Mouse (Mus musculus) hindbrain, embryonic 11.5 days (tissue): ENCODE data around the gene Rap1b. TPM values are rescaled to one million over a fixed set of nuclear protein-coding genes. Genes with fewer than 3 reads are reported as not detected.

Experiments used
- ATAC-seq: fragments of 200-750 bp; cut with Nextera tagmentation; 2 replicates; pipeline ENCODE4 v1.8.0; 2017; ENCODE audit warnings: mild to moderate bottlenecking, moderate TSS enrichment, moderate library complexity; ENCODE audit not compliant: low FRiP score
- DNase-seq: peaks from one replicate; pipeline ENCODE4 v3.0.0-alpha.2; 2015; ENCODE audit warnings: low spot score
- H3K27ac ChIP-seq: fragments of 300-500 bp; sonication (generic); 2 replicates; pipeline ENCODE4 v1.5.1; 2014; ENCODE audit warnings: mild to moderate bottlenecking, low read depth, low read length
- H3K27me3 ChIP-seq: fragments of 300-500 bp; sonication (generic); 2 replicates; pipeline ENCODE4 v1.6.1; 2014; ENCODE audit warnings: mild to moderate bottlenecking, low read length, moderate library complexity, mixed read lengths; ENCODE audit not compliant: control insufficient read depth, insufficient read depth
- H3K36me3 ChIP-seq: fragments of 300-500 bp; sonication (generic); 2 replicates; pipeline ENCODE4 v1.6.1; 2014; ENCODE audit warnings: mild to moderate bottlenecking, low read length, moderate library complexity, mixed read lengths; ENCODE audit not compliant: control insufficient read depth, insufficient read depth
- H3K4me1 ChIP-seq: fragments of 300-500 bp; sonication (generic); replicated peaks from 2 replicates; pipeline ENCODE4 v1.6.1; 2014; ENCODE audit warnings: low read length, mixed read lengths; ENCODE audit not compliant: control insufficient read depth, insufficient read depth
- H3K4me2 ChIP-seq: fragments of 300-500 bp; sonication (generic); replicated peaks from 2 replicates; pipeline ENCODE4 v1.6.1; 2014; ENCODE audit warnings: mild to moderate bottlenecking, low read depth, low read length
- H3K4me3 ChIP-seq: fragments of 300-500 bp; sonication (generic); 2 replicates; pipeline ENCODE4 v1.5.1; 2014; ENCODE audit warnings: low read depth, low read length
- H3K9ac ChIP-seq: fragments of 300-500 bp; sonication (generic); 2 replicates; pipeline ENCODE4 v1.6.1; 2014; ENCODE audit warnings: low read depth, low read length
- H3K9me3 ChIP-seq: fragments of 300-500 bp; sonication (generic); 2 replicates; pipeline ENCODE4 v1.6.1; 2016; ENCODE audit warnings: low read length; ENCODE audit not compliant: control insufficient read depth
- WGBS: fragments of 180-500 bp; shearing (Covaris S2); extraction: QIAGEN DNeasy Blood & Tissue Kit; methylation state at CpG from one replicate; pipeline ENCODE4 v1.1.7; 2014; 5-methylcytosine and 5-hydroxymethylcytosine counted together
- polyA plus RNA-seq: library from polyadenylated mRNA; unstranded; fragments of >200 nt; fragmentation: Nextera tagmentation; extraction: Ambion mirVana; gene quantifications from 2 replicates; pipeline ENCODE4 v1.2.1, GENCODE M21; 2014

Rap1b gene
- polyA plus RNA-seq, 1 experiment from 2014 or later: 176 TPM

- Histone ChIP-seq H3K27me3 (no peaks in the 10 kb centered on the region), H3K9ac (no peak overlapping the region), H3K4me2 (no peak overlapping the region), H3K36me3 (peaks cover 10% of the 10 kb centered on the region; the same call in 1 of the 2 replicates), H3K4me1 (no peaks in the 10 kb centered on the region), H3K4me3 (no peak overlapping the region), H3K27ac (no peak overlapping the region), H3K9me3 (no peaks in the 10 kb centered on the region)
- ATAC-seq (no peak), DNase-seq (no peak)
- WGBS: 93% methylated on average over 12 of the region's 12 CpGs
Measured at GRCm38 (mm10) chr10:117776281-117777102, 69.3 kb downstream of the Rap1b start.

GRCm38 (mm10) chr10:117775401-117776144 is 70.3 kb downstream of the Rap1b start:
- peaks cover 10% of the 10 kb centered on the region; the same call in 1 of the 2 replicates for H3K36me3 ChIP-seq
- no peak for DNase-seq
- no peaks in the 10 kb centered on the region for H3K27me3 ChIP-seq
- no peak overlapping the region for H3K27ac ChIP-seq
- H3K9me3 ChIP-seq: no peaks in the 10 kb centered on the region
- no peak overlapping the region for H3K9ac ChIP-seq
- no peak for ATAC-seq
- H3K4me3 ChIP-seq: no peak overlapping the region
- WGBS: 90% methylated on average over 6 of the region's 6 CpGs
- no peaks in the 10 kb centered on the region for H3K4me1 ChIP-seq
- H3K4me2 ChIP-seq: no peak overlapping the region

- DNase-seq: no peak
- H3K4me3 ChIP-seq: no peak overlapping the region
- H3K4me1 ChIP-seq: no peaks in the 10 kb centered on the region
- peaks cover 8% of the 10 kb centered on the region; the same call in 1 of the 2 replicates for H3K36me3 ChIP-seq
- no peak overlapping the region for H3K27ac ChIP-seq
- H3K9me3 ChIP-seq: no peaks in the 10 kb centered on the region
- no peak overlapping the region for H3K4me2 ChIP-seq
- 96% methylated on average over 1 of the region's 1 CpGs for WGBS
- no peak overlapping the region for H3K9ac ChIP-seq
- no peak for ATAC-seq
- no peaks in the 10 kb centered on the region for H3K27me3 ChIP-seq
Measured at GRCm38 (mm10) chr10:117774817-117775120, 71.1 kb downstream of the Rap1b start.

GRCm38 (mm10) chr10:117774011-117774816 is 71.6 kb downstream of the Rap1b start:
- Histone ChIP-seq H3K27ac (no peak overlapping the region), H3K36me3 (peaks cover 8% of the 10 kb centered on the region; the same call in 1 of the 2 replicates), H3K4me3 (no peak overlapping the region), H3K4me1 (no peaks in the 10 kb centered on the region), H3K27me3 (no peaks in the 10 kb centered on the region), H3K9me3 (no peaks in the 10 kb centered on the region), H3K4me2 (no peak overlapping the region), H3K9ac (no peak overlapping the region)
- WGBS: 95% methylated on average over 22 of the region's 22 CpGs
- ATAC-seq (no peak), DNase-seq (no peak)

GRCm38 (mm10) chr10:117773106-117773720 is 72.6 kb downstream of the Rap1b start:
- no peak overlapping the region for H3K27ac ChIP-seq
- H3K4me2 ChIP-seq: no peak overlapping the region
- no peaks in the 10 kb centered on the region for H3K4me1 ChIP-seq
- H3K9me3 ChIP-seq: no peaks in the 10 kb centered on the region
- DNase-seq (no peak), ATAC-seq (no peak)
- WGBS: 94% methylated on average over 7 of the region's 7 CpGs
- H3K36me3 ChIP-seq: peaks cover 8% of the 10 kb centered on the region; the same call in 1 of the 2 replicates
- no peak overlapping the region for H3K4me3 ChIP-seq
- no peaks in the 10 kb centered on the region for H3K27me3 ChIP-seq
- no peak overlapping the region for H3K9ac ChIP-seq

GRCm38 (mm10) chr10:117772364-117773105 is 73.3 kb downstream of the Rap1b start:
- Histone ChIP-seq H3K9me3 (no peaks in the 10 kb centered on the region), H3K27ac (no peak overlapping the region), H3K4me1 (no peaks in the 10 kb centered on the region), H3K4me3 (no peak overlapping the region), H3K9ac (no peak overlapping the region), H3K4me2 (no peak overlapping the region), H3K36me3 (peaks cover 7% of the 10 kb centered on the region; the same call in 1 of the 2 replicates), H3K27me3 (no peaks in the 10 kb centered on the region)
- ATAC-seq (no peak), DNase-seq (no peak)
- 88% methylated on average over 17 of the region's 17 CpGs for WGBS

GRCm38 (mm10) chr10:117771131-117771510 is 74.7 kb downstream of the Rap1b start:
- H3K36me3 ChIP-seq: peaks cover 6% of the 10 kb centered on the region; the same call in 1 of the 2 replicates

More at GRCm38 (mm10) chr10:117771131-117771510, 74.7 kb downstream of the Rap1b start:
- Histone ChIP-seq H3K27ac (no peak overlapping the region), H3K27me3 (no peaks in the 10 kb centered on the region), H3K4me2 (no peak overlapping the region), H3K9me3 (no peaks in the 10 kb centered on the region), H3K9ac (no peak overlapping the region), H3K4me1 (no peaks in the 10 kb centered on the region), H3K4me3 (no peak overlapping the region)
- WGBS: 94% methylated on average over 10 of the region's 10 CpGs
- no peak for DNase-seq
- ATAC-seq: no peak
